Mouse (Mus musculus): Measurements from ENCODE around the gene Lbhd2.

DNA sequence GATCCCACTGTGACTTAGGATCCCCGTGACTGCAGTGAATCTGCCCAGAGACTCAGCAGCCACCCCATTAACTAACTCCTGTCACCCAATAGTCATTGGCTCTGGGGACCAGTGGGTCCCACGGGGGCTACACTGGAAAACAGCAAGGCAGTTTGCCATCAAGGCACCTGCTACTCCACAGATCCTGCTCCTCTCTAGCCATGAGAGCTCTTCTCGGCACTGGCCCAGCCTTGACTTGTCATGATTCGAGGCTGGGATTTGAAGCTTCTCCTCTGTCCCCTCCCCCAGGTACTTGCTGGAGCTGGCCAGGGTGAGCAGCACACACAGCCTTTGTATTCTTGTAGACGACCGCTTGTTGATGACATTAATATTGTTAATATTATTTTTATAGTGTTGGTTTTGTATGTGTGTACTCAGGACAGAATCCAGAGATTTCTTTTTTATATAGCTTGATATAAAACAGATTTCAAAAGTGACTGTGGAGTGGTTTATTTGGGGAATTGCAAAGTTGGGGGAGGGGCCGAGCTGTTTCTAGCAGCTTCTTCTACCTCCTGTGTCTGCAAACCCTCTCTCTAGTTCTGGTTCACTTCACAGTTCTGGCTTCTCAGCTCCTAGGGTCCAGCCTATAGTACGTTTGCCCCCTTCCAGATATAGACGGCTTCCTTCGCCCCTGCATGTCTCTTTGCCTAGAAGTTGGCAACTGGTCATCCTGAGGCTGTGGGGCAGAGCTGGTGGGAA lies 48.1 kb downstream of the Lbhd2 start:
- no peak for TF ChIP-seq CTCF (IDR thresholded peaks at IDR 0.05; ENCODE audit: low read depth, low read length)
- no peak for TF ChIP-seq POLR2AphosphoS5 (IDR thresholded peaks at IDR 0.05; ENCODE audit: insufficient replicate concordance, low read depth, low read length)
- no peak for TF ChIP-seq GATA1 (IDR thresholded peaks at IDR 0.05; ENCODE audit: borderline replicate concordance, low read length)
- no peak for TF ChIP-seq TAL1 (conservative IDR thresholded peaks at IDR 0.05; ENCODE audit: low read depth, low read length)
